Mouse (Mus musculus) kidney, adult 8-10 months (tissue): ENCODE measurements around the gene Hcn2.
"Not testable (repeated sequence)": the region's sequence is repeated elsewhere in the genome, so short reads cannot be mapped to it uniquely, and the experiment has no call there.

Experiments used
- DNase-seq, 2 experiments: peaks; one replicate each; pipeline ENCODE4 v3.0.0; 2022

The Hcn2 gene

GRCm38 (mm10) chr10:79745898-79746773 lies 29.7 kb downstream of the Hcn2 start, which contains the start of gene Polrmt:
Polrmt (minus strand) TSS chr10:79746581.
- DNase-seq: peak; percentile 98

- DNase-seq: no peak
Observed at GRCm38 (mm10) chr10:79746774-79747151, 30.3 kb downstream of the Hcn2 start.

DNA sequence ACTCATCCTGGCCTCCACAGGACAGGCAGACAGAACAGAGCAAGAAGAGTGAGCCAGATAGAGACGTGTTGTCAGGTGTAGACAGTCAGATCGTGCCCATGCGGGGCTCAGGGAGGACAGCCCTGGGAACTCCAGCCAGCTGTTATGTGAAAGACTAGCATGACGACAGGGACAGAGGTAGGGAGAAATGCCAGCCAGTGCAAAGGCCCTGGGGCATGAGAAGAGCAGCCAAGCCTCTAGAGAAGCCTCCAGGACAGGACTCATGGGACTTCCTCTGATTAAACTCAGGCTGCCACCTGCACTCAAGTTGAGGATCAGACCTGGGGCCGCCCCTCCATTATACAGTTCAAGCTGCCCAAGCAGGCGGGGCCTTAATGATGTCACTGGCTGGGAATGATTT lies 32.1 kb downstream of the Hcn2 start:
- no peak for DNase-seq

DNA sequence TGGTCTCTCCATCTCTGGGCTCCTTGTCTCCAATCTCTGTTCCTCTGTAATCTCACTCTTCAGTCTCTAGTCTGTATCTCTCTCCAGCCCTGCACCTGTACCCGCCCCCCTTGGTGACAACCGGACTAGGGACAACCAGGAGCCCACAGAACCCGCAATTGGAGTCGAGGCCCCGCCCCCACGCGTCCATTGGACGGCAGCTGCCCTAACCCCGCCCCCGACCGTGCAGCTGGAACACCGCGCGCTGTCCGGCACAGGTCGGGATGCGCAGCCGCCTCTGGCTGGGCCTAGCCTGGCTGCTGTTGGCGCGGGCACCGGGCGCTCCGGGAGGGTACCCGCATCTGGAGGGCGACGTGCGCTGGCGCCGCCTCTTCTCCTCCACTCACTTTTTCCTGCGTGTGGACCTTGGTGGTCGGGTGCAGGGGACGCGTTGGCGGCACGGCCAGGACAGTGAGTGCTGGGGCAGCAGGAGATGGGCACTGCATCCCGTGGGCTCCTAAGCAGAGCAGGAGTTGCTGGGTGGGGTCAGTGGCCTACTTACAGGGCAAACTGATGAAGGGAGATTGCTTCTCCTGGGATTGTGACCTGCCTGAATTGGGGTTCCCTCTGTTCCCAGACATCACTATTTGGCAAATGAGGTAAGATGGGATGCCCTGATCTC lies 38.6 kb downstream of the Hcn2 start, which contains the start of gene Fgf22:
Gene Fgf22 (plus strand): TSS at position 221 of the 661 bp plus-strand sequence.
- peak; percentile 73 to 82 for DNase-seq

- no peak for DNase-seq
Observed at GRCm38 (mm10) chr10:79755854-79756253, 39.4 kb downstream of the Hcn2 start.

DNA sequence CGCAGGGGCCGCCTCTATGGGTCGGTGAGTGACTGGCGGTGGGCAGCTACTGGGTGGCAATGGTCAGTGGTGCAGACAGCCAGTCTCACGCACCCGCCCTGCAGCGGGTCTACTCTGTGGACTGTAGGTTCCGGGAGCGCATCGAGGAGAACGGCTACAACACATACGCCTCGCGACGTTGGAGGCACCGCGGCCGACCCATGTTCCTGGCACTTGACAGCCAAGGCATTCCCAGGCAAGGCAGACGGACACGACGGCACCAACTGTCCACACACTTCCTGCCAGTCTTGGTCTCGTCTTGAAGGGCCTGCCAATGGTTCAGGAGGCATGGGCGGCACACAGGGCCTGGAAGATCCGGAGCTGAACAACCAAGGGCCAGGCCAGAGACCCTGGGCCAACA lies 40.2 kb downstream of the Hcn2 start:
- no peak for DNase-seq

- not testable (repeated sequence) for DNase-seq
Observed at GRCm38 (mm10) chr10:79759675-79760074, 43.2 kb downstream of the Hcn2 start.

- DNase-seq: no peak
Observed at GRCm38 (mm10) chr10:79760603-79761143, 44.2 kb downstream of the Hcn2 start.

DNA sequence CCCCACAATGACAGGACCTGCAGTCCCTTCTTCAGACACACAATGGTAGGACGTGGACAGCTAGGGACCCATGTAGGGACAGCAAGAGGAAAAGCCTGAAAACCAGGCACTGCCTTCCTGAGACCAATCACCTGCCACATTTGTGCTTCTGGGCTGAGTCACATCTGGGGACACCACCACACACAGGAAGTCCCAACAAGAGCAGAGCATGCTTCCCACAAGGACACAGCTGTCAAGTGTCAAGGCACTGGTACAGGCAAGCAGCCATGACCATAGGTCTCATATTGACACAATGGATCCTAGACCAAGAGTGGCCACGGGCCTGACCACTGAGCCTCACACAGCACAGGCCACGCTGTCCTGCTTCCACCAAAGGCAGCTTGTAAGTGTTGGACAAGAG lies 46.4 kb downstream of the Hcn2 start:
- DNase-seq: no peak

GRCm38 (mm10) chr10:79764234-79764633 lies 47.8 kb downstream of the Hcn2 start:
- DNase-seq: no peak

- no peak for DNase-seq
Observed at GRCm38 (mm10) chr10:79765228-79765745, 48.9 kb downstream of the Hcn2 start.

GRCm38 (mm10) chr10:79766001-79766507 lies 49.6 kb downstream of the Hcn2 start:
- peak in 1 of 2 experiments; percentile 39 for DNase-seq

DNA sequence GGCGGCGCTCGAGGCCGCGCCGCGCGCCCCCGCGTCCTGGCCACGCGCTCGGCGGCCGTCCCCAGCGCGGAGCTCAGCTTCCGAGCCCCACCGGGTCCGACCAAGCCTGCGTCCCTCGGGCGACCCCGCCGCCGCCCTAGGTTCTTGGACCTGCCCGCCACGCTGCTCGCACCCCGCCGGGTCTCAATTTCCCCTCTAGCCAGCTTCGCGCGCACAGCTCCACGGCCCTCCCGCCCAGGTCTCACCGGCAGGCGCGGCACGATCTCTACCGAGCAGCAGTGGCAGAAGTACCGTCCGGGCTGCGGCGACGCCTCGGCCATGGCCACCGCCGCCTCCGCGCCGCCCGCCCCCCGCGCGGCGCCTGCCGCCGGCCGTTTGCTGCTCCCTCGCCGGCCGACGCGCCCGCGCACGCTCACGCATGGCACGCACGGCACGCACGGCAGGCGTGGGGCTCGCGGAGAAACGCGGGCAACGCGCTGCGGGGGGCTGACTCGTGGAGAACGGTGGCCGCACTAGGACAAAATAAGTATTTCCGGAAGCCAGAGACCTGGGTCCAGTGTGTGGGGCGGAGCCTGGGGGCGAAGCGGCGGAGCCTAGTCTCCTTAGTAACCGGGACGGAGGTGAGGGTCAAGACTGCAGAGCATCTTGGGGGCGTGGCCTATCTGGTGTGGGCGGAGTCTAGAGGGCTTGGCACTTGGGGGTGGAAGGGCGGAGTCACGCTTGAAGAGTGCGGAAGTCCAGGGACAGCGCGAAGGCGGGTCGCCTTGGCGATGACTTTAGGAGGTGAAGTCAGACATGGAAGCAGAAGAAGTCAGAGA lies 50.3 kb downstream of the Hcn2 start, which contains the start of gene Rnf126:
Gene Rnf126 (minus strand): TSS at position 445 of the 818 bp plus-strand sequence.
- peak; percentile 100 for DNase-seq

DNA sequence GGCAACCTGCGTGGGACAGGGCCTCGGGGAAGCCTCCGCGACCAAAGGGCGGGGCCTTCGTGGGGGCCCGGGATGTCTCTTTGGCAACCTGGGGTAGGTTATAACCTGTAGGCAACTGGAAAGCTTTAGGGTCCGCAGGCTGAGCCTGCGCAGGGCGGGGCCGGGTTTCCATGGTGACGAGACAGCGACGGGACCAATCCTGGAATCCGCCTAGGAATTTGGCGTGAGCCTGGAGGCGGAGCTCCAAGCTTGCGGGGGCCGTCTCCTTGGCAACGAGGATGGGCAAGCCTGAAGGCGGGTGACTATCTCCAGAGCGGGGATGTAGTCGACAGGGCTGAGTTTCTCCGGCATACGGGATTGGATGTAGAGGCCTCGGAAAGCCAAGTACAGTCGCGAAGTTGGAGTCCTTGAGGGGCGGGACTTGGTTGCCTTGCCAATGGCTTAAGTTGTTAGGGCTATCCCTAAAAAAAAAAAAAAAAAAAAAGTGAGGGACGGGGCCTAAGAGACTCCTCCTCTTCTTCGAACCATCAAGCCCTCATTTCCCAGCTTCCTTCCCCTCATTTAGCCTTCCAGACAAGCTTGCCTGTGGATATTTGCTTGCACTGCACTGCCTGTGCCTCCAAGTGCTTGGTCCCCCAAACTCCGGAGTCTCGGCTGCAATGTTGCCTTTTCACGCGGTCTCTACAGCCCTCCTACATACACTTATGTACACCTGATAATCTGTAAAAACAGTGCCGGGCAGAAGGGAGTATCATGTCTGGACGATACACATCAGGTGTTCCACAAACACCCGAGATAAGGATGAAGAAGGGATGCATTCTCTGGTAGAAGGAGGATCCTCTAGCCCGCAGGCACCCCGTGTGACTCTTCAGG lies 51.2 kb downstream of the Hcn2 start:
- DNase-seq: peak; percentile 90 to 91

GRCm38 (mm10) chr10:79768400-79768799 lies 52.0 kb downstream of the Hcn2 start:
- peak; percentile 76 to 88 for DNase-seq

DNA sequence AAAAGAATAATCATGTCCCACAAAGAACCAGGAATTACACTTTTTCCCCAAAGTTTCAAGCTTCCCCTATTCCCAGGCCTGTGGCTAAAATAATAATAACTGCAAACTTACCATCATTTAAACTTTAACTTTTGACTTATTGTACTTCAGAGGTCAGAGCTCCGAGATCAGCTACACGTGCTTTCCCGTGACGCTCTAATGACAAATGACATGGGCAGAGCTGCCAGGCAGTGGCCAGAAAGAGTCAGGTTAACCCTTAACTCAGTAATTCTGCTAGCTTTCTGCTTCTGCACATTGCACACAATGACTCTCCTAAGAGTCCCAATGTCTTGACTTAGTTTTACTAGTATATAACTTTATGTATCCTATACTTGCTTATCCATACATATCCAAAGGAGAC lies 52.9 kb downstream of the Hcn2 start:
- peak; percentile 79 for DNase-seq

- DNase-seq: no peak
Observed at GRCm38 (mm10) chr10:79772320-79772719, 55.9 kb downstream of the Hcn2 start.

GRCm38 (mm10) chr10:79773208-79773607 lies 56.8 kb downstream of the Hcn2 start:
- no peak for DNase-seq

DNA sequence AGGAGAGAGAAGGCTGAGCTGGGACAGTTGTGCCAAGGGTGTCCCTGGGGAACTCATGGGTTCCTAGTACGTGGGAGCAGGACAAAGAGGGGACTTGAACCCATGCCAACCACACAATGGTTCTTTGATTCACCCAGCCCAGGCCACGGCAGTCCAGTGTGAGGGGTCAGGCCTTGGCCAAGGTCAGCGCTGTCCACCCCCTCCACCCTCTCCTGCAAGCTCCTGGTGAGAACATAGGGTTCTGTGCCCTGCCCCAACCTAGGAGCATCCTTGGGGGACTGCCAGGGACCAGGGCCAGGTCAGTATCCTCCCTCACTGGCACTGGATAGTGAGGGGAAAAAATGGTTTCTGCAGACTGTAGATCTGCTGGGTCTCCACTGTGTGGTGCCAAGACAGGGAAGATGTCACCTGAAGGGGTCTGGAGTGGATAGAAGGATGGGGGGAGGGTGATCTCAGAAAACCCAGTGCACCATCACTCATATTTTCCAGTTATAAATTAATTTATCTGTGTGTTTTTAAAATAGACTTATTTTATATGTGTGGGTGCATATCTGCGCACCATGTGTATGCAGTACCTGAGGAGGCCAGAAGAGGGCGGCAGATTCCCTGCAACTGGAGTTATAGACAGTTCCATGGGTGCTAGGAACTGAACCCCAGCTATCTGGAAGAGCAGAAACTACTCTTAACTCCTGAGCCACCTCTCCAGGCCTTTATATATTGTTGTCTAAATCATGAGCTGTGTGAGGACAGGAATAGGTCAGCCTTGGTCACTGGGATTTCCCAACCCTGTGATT lies 58.2 kb downstream of the Hcn2 start:
- DNase-seq: no peak

DNA sequence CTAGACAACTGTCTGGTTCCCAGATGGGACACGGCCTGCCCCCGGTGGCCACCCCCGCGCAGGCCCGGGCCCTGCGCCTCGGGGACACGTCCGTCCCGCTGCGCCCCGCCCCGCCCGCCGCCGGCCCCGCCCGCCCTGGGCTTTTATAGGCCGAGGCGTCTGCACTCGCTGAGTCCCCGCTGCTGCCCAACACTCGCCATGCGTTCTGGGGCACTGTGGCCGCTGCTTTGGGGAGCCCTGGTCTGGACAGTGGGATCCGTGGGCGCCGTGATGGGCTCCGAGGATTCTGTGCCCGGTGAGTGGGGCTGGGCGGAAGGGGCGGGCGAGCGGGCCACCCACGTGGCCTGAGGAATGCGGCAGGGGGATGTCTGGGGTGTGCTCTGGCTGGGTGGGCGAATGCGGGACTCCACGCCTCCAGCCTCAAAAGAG lies 60.7 kb downstream of the Hcn2 start, which contains the start of gene Fstl3:
Gene Fstl3 (plus strand): TSS at position 170 of the 429 bp plus-strand sequence.
- DNase-seq: no peak
